Mouse (Mus musculus): ENCODE results near the gene Grn. TPM values are rescaled to one million over a fixed set of nuclear protein-coding genes. Genes with fewer than 3 reads are reported as not detected.

The Grn gene
- polyA plus RNA-seq, 1 experiment from 2014 or later: 215 TPM

- ATAC-seq: no peak
- WGBS: 95% methylated on average over 23 of the region's 23 CpGs
- DNase-seq (ENCODE audit: low spot score): no peak
- no peak overlapping the region for H3K9ac ChIP-seq (replicated peaks; ENCODE audit: low read depth)
- no peak overlapping the region for H3K27ac ChIP-seq (ENCODE audit: low read length)
- no peak for TF ChIP-seq CTCF (IDR thresholded peaks at IDR 0.05)
- no peak for TF ChIP-seq EP300 (IDR thresholded peaks at IDR 0.05)
- H3K27me3 ChIP-seq (replicated peaks; ENCODE audit: insufficient read depth, low read length): no peaks in the 10 kb centered on the region
- H3K36me3 ChIP-seq (ENCODE audit: insufficient read depth, low read length): peaks cover 37% of the 10 kb centered on the region
- no peaks in the 10 kb centered on the region for H3K4me1 ChIP-seq (ENCODE audit: insufficient read depth, low read depth, low read length)
- no peaks in the 10 kb centered on the region for H3K9me3 ChIP-seq (ENCODE audit: low read length)
- no peak overlapping the region for H3K4me3 ChIP-seq (ENCODE audit: low read depth, low read length)
- no peak overlapping the region for H3K4me2 ChIP-seq (replicated peaks; ENCODE audit: low read depth, low read length)
These were observed 49.5 kb downstream of the Grn start for GRCm38 (mm10) chr11:102479581-102479980.

GRCm38 (mm10) chr11:102480111-102480510 lies 50.0 kb downstream of the Grn start:
- TF ChIP-seq EP300 (IDR thresholded peaks at IDR 0.05) (no peak), CTCF (IDR thresholded peaks at IDR 0.05) (no peak)
- no peak overlapping the region for H3K27ac ChIP-seq (ENCODE audit: low read length)
- DNase-seq (ENCODE audit: low spot score) (no peak), ATAC-seq (no peak)
- H3K4me1 ChIP-seq (ENCODE audit: insufficient read depth, low read depth, low read length): no peaks in the 10 kb centered on the region
- WGBS: 96% methylated on average over 15 of the region's 15 CpGs
- H3K36me3 ChIP-seq (ENCODE audit: insufficient read depth, low read length): peaks cover 37% of the 10 kb centered on the region
- H3K9ac ChIP-seq (replicated peaks; ENCODE audit: low read depth): no peak overlapping the region
- H3K9me3 ChIP-seq (ENCODE audit: low read length): no peaks in the 10 kb centered on the region
- H3K27me3 ChIP-seq (replicated peaks; ENCODE audit: insufficient read depth, low read length): no peaks in the 10 kb centered on the region
- H3K4me3 ChIP-seq (ENCODE audit: low read depth, low read length): no peak overlapping the region
- H3K4me2 ChIP-seq (replicated peaks; ENCODE audit: low read depth, low read length): no peak overlapping the region

GRCm38 (mm10) chr11:102480897-102481296 lies 50.8 kb downstream of the Grn start:
- H3K36me3 ChIP-seq (ENCODE audit: insufficient read depth, low read length): peaks cover 41% of the 10 kb centered on the region
- H3K27ac ChIP-seq (ENCODE audit: low read length): no peak overlapping the region
- TF ChIP-seq CTCF (IDR thresholded peaks at IDR 0.05): peak; percentile 53
- no peak for TF ChIP-seq EP300 (IDR thresholded peaks at IDR 0.05)
- DNase-seq (ENCODE audit: low spot score) (no peak), ATAC-seq (no peak)
- WGBS: 93% methylated on average over 4 of the region's 4 CpGs
- H3K9ac ChIP-seq (replicated peaks; ENCODE audit: low read depth): no peak overlapping the region
- H3K4me3 ChIP-seq (ENCODE audit: low read depth, low read length): no peak overlapping the region
- no peaks in the 10 kb centered on the region for H3K4me1 ChIP-seq (ENCODE audit: insufficient read depth, low read depth, low read length)
- no peaks in the 10 kb centered on the region for H3K27me3 ChIP-seq (replicated peaks; ENCODE audit: insufficient read depth, low read length)
- no peak overlapping the region for H3K4me2 ChIP-seq (replicated peaks; ENCODE audit: low read depth, low read length)
- H3K9me3 ChIP-seq (ENCODE audit: low read length): no peaks in the 10 kb centered on the region

GRCm38 (mm10) chr11:102481779-102482178 lies 51.7 kb downstream of the Grn start:
- TF ChIP-seq EP300 (IDR thresholded peaks at IDR 0.05): no peak
- no peak for TF ChIP-seq CTCF (IDR thresholded peaks at IDR 0.05)
- no peak for DNase-seq (ENCODE audit: low spot score)
- Histone ChIP-seq H3K36me3 (ENCODE audit: insufficient read depth, low read length) (peaks cover 48% of the 10 kb centered on the region), H3K27ac (ENCODE audit: low read length) (no peak overlapping the region), H3K9ac (replicated peaks; ENCODE audit: low read depth) (no peak overlapping the region), H3K4me1 (ENCODE audit: insufficient read depth, low read depth, low read length) (no peaks in the 10 kb centered on the region), H3K27me3 (replicated peaks; ENCODE audit: insufficient read depth, low read length) (no peaks in the 10 kb centered on the region), H3K9me3 (ENCODE audit: low read length) (no peaks in the 10 kb centered on the region), H3K4me2 (replicated peaks; ENCODE audit: low read depth, low read length) (no peak overlapping the region), H3K4me3 (ENCODE audit: low read depth, low read length) (no peak overlapping the region)
- 95% methylated on average over 10 of the region's 10 CpGs for WGBS
- ATAC-seq: no peak

Small RNA genes within 50 kb of the gene (microRNA-seq; reads per million reads assigned to microRNA genes)
- gene Mir6930: not detected

Other genes with a start within 250 kb of the Grn start
- gene Lsm12, start 245.0 kb upstream of the Grn start, polyA plus RNA-seq (2015; fragmentation: Nextera tagmentation; extraction: Ambion mirVana): 74.7 and 79.9 TPM in 2 replicates
- 15.8 and 16.7 TPM in 2 replicates for gene G6pc3, start 240.7 kb upstream of the Grn start, polyA plus RNA-seq (2015; fragmentation: Nextera tagmentation; extraction: Ambion mirVana)
- 65.6 and 79.0 TPM in 2 replicates for gene Hdac5, start 200.1 kb upstream of the Grn start, polyA plus RNA-seq (2015; fragmentation: Nextera tagmentation; extraction: Ambion mirVana)
- 0.88 and 1.3 TPM in 2 replicates for gene BC030867, start 181.4 kb upstream of the Grn start, polyA plus RNA-seq (2015; fragmentation: Nextera tagmentation; extraction: Ambion mirVana)
- not detected in 2 replicates for gene Asb16, start 161.6 kb upstream of the Grn start, polyA plus RNA-seq (2015; fragmentation: Nextera tagmentation; extraction: Ambion mirVana)
- 46.1 and 47.4 TPM in 2 replicates for gene Tmub2, start 145.4 kb upstream of the Grn start, polyA plus RNA-seq (2015; fragmentation: Nextera tagmentation; extraction: Ambion mirVana)
- 9.6 and 10.2 TPM in 2 replicates for gene Atxn7l3, start 133.7 kb upstream of the Grn start, polyA plus RNA-seq (2015; fragmentation: Nextera tagmentation; extraction: Ambion mirVana)
- gene Ubtf, start 110.6 kb upstream of the Grn start, polyA plus RNA-seq (2015; fragmentation: Nextera tagmentation; extraction: Ambion mirVana): 53.7 and 60.9 TPM in 2 replicates
- 9.7 and 9.8 TPM in 2 replicates for gene Slc4a1, start 64.1 kb upstream of the Grn start, polyA plus RNA-seq (2015; fragmentation: Nextera tagmentation; extraction: Ambion mirVana)
- 1.7 and 1.9 TPM in 2 replicates for gene Rundc3a, start 36.9 kb upstream of the Grn start, polyA plus RNA-seq (2015; fragmentation: Nextera tagmentation; extraction: Ambion mirVana)
- 214 TPM in 2 replicates for gene Slc25a39, start 22.4 kb upstream of the Grn start, polyA plus RNA-seq (2015; fragmentation: Nextera tagmentation; extraction: Ambion mirVana)
- 3.2 and 3.4 TPM in 2 replicates for gene Fam171a2, start 17.4 kb downstream of the Grn start, polyA plus RNA-seq (2015; fragmentation: Nextera tagmentation; extraction: Ambion mirVana)
- 13.0 and 14.9 TPM in 2 replicates for gene Itga2b, start 39.8 kb downstream of the Grn start, polyA plus RNA-seq (2015; fragmentation: Nextera tagmentation; extraction: Ambion mirVana)
- 25.3 and 27.4 TPM in 2 replicates for gene Gpatch8, start 126.1 kb downstream of the Grn start, polyA plus RNA-seq (2015; fragmentation: Nextera tagmentation; extraction: Ambion mirVana)
- 8.0 and 11.4 TPM in 2 replicates for gene Gm11627, start 149.1 kb downstream of the Grn start, polyA plus RNA-seq (2015; fragmentation: Nextera tagmentation; extraction: Ambion mirVana)
- gene Fzd2, start 174.1 kb downstream of the Grn start, polyA plus RNA-seq (2015; fragmentation: Nextera tagmentation; extraction: Ambion mirVana): 19.6 and 20.8 TPM in 2 replicates
- gene Meioc, start 233.4 kb downstream of the Grn start, polyA plus RNA-seq (2015; fragmentation: Nextera tagmentation; extraction: Ambion mirVana): 0.04 and 0.05 TPM in 2 replicates